Mouse (Mus musculus): ENCODE measurements around the gene H2-Ob. TPM values are rescaled to one million over a fixed set of nuclear protein-coding genes. Genes with fewer than 3 reads are reported as not detected.

The H2-Ob gene
- polyA plus RNA-seq, 1 experiment, result 0.55 TPM

DNA sequence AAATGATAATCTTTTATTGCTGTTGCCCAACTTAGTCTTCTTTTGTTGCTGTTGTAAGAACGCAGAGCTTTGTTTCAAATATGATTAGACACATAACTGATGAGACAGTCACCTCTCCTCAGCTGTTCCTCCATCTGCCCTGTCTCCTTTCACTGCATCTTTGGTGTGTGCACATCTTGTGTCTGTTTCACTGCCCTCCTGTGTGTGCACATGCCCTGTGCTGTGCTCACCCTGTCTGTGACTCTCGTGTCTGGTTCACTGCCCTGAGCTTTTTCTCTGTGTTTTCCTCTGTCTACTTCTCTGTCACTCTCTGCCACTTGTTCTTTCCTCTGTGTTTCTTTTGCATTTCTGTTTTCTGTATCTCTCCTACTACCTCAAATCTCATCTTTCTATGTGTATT lies 31.5 kb downstream of the H2-Ob start:
- H3K27ac ChIP-seq (replicated peaks; ENCODE audit: low read depth, low read length), result no peak overlapping the region
- no peaks in the 10 kb centered on the region for H3K4me1 ChIP-seq (ENCODE audit: control insufficient read depth, insufficient read depth, insufficient read length, low read length)
- no peak overlapping the region for H3K4me3 ChIP-seq (ENCODE audit: insufficient read depth, low read depth, low read length)

DNA sequence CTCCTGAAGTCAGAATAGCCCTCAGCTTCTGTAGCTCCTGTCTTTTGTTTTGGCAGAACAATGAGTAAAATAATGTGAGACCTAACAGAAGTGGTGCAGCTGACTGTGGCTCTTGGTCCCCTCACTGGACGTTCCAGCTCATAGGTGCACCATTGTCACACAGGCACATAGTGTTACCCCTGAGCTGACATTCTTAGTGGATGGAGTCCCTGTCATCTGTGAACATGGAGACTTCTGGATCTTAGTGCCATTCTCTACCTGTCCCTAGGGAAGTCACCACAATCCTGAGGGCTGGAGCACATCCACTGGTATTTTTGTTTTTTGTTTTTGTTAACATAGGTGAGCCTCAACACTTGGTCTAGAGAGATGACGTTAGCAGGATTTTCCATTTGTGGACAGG lies 32.2 kb downstream of the H2-Ob start:
- no peak overlapping the region for H3K4me3 ChIP-seq (ENCODE audit: insufficient read depth, low read depth, low read length)
- H3K27ac ChIP-seq (replicated peaks; ENCODE audit: low read depth, low read length), result no peak overlapping the region
- no peaks in the 10 kb centered on the region for H3K4me1 ChIP-seq (ENCODE audit: control insufficient read depth, insufficient read depth, insufficient read length, low read length)

DNA sequence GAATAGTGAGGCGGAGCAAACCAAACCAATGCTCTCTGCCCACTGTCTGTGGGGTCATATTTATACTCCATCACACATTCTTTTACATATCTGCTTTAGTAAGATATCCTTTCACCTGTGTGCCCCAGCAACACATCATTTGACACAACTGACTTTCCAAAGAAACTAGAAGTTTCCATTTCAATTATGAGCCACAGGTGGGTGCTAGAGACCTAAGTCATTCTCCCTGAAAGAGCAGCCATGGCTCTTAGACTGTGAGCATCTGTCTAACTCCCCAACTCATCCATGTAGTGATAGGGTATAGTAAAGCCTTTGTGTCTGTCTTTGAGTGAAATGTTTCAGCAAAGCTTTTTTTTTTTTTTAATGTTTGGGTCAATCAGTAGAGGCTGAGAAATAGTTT lies 33.4 kb downstream of the H2-Ob start:
- Histone ChIP-seq H3K27ac (replicated peaks; ENCODE audit: low read depth, low read length) (no peak overlapping the region), H3K4me3 (ENCODE audit: insufficient read depth, low read depth, low read length) (no peak overlapping the region), H3K4me1 (ENCODE audit: control insufficient read depth, insufficient read depth, insufficient read length, low read length) (no peaks in the 10 kb centered on the region)

DNA sequence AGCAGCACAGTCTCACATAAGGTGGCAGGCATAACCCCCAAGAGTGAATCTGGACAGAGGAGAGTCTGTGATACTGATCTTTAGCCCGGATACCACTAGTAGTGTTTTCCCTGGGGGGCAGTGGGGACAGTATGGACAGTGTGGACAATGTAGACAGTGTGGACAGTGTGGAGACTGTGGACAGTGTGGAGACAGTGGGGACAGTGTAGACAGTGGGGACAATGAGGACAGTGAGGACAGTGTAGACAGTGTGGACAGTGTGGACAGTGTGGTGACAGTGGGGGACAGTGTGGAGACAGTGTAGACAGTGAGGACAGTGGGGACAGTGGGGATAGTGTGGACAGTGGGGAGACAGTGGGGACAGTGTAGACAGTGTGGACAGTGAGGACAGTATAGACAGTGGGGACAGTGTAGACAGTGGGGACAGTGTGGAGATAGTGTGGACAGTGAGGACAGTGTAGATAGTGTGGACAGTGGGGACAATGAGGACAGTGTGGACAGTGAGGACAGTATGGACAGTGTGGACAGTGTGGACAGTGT lies 41.9 kb downstream of the H2-Ob start:
- Histone ChIP-seq H3K27ac (replicated peaks; ENCODE audit: low read depth, low read length) (no peak overlapping the region), H3K4me3 (ENCODE audit: insufficient read depth, low read depth, low read length) (no peak overlapping the region), H3K4me1 (ENCODE audit: control insufficient read depth, insufficient read depth, insufficient read length, low read length) (no peaks in the 10 kb centered on the region)

DNA sequence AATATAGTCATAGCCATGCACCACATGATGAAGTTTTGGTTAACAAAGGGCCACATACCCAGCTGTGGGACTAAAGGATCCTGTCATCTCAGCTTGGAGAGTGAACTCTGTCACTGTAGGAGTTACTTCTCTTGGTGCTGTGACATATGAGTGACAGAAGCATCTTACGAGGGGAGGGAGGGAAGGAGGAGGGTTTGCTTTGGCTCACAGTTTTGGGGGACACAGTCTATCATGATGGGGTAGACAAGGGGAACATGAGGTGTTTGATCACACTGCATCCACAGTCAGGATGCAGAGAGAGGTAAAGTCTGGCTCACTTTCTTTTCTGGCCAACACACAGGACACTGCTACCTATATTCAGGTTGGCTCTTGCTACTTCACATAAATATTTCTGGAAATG lies 43.1 kb downstream of the H2-Ob start:
- no peak overlapping the region for H3K4me3 ChIP-seq (ENCODE audit: insufficient read depth, low read depth, low read length)
- no peaks in the 10 kb centered on the region for H3K4me1 ChIP-seq (ENCODE audit: control insufficient read depth, insufficient read depth, insufficient read length, low read length)
- H3K27ac ChIP-seq (replicated peaks; ENCODE audit: low read depth, low read length), result no peak overlapping the region

DNA sequence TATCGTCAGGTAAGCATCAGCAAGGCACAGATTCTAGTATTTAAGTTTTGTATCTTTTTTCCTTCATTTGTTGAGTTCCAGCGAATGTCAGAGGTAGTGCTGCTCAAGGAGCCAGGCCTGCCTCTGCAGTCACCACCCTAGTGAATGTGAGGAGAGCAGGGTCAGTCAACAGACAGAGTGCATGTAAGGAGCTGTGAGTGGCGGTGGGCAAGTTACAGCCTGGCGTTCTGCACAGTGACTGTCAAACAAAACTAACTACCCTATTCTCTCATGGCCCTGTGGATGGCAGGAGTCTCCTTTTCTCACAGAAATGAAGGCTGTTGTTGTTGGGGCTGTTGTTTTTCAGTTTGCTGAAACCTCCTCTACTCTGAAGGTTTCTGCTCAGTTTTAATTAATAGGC lies 46.7 kb downstream of the H2-Ob start:
- H3K4me3 ChIP-seq (ENCODE audit: insufficient read depth, low read depth, low read length), result peak overlapping the region; percentile 31; the same call in 1 of the 2 replicates

DNA sequence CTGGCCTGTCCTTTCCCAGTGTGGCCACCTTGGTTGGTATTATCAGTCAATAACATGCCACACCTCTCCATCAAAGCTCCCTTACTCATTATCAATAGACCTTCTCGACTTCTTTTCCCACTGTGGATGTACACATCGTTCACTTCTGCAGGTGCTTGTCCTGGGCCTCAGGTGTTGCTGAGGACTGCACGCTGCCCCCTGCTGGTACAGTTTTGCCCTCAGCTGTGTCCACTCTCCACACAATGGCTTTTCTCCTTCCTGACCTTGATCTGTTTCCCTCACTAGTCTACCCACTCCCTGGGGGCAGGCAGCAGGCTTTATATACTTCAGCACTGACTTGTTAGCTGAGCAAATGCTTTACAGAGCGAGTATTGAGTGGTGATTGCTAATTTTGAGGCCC lies 47.1 kb downstream of the H2-Ob start:
- no peak overlapping the region for H3K27ac ChIP-seq (replicated peaks; ENCODE audit: low read depth, low read length)
- H3K4me1 ChIP-seq (ENCODE audit: control insufficient read depth, insufficient read depth, insufficient read length, low read length), result no peaks in the 10 kb centered on the region
- peak overlapping the region; percentile 31 for H3K4me3 ChIP-seq (ENCODE audit: insufficient read depth, low read depth, low read length)

More for the DNA sequence above, 46.7 kb downstream of the H2-Ob start:
- Histone ChIP-seq H3K27ac (replicated peaks; ENCODE audit: low read depth, low read length) (no peak overlapping the region), H3K4me1 (ENCODE audit: control insufficient read depth, insufficient read depth, insufficient read length, low read length) (no peaks in the 10 kb centered on the region)

DNA sequence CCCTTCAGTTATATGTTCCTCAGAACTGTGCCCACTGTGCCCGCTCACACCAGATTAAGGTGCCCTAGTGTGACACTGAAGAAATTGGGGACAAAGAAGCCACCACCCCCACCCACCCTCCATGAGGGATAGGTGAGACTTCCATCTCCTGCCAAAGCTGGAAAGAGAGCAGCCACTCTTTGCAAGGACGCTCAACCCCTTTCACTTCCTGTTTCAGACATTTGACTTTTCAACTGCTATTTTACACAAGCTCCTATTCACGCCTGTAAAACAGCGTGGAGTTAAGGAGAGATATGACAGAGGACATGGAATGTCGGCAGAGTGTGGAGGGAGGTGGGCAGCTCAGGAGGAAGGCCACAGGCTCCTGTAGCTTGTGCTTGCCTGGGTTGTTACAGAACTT lies 47.8 kb downstream of the H2-Ob start:
- peak overlapping the region; percentile 40 for H3K4me3 ChIP-seq (ENCODE audit: insufficient read depth, low read depth, low read length)
- peak overlapping the region; percentile 63; the same call in 1 of the 2 replicates for H3K27ac ChIP-seq (replicated peaks; ENCODE audit: low read depth, low read length)
- no peaks in the 10 kb centered on the region for H3K4me1 ChIP-seq (ENCODE audit: control insufficient read depth, insufficient read depth, insufficient read length, low read length)

DNA sequence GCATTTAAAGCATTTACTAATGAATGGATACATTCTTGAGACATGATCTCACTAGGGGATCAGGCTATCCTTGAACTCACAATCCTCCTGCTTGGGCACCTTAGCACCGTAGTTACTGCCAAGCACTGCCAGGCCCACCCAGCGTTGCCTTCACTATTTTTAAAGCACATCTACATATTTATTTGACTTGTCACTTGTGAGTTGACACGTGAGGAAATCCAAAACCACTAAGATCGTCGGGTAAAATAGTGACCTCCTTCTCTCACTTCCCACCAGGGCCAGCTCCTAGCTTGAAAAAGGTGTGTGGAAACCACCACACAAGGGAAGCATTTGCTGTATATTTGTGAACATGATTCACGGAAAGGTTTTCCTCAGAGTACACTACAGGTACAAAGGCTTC lies 48.3 kb downstream of the H2-Ob start:
- Histone ChIP-seq H3K4me3 (ENCODE audit: insufficient read depth, low read depth, low read length) (peak overlapping the region; percentile 44), H3K27ac (replicated peaks; ENCODE audit: low read depth, low read length) (0 out of 2 replicates have a peak overlapping the region, but pooled peaks have one; percentile 1), H3K4me1 (ENCODE audit: control insufficient read depth, insufficient read depth, insufficient read length, low read length) (no peaks in the 10 kb centered on the region)

DNA sequence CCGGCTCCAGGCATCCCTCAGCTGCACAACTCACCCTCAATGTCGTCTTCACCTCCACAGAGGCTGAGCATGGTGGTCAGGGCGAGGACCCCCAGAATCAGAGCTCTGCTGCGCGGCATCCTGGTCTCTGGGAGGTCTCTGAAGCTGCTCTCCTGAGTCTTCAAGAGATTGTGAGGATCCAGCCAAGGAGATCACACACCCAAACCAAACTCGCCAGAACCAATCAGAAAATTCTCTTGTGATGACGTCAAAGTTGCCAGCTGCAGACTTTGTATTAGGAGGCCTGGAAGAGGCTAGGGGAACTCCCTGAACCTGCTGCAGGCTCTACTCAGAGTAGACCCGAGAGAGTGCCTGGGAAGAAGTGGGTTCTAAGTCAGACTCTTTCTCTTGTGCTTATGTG lies 48.9 kb downstream of the H2-Ob start, which contains the start of gene H2-Aa:
H2-Aa (minus strand) TSS at position 176 of the 400 bp plus-strand sequence.
- peak within 1 kb of the TSS; percentile 44 for H3K4me3 ChIP-seq (ENCODE audit: insufficient read depth, low read depth, low read length)
- H3K4me1 ChIP-seq (ENCODE audit: control insufficient read depth, insufficient read depth, insufficient read length, low read length), result no peaks in the 10 kb centered on the region
- peak within 1 kb of the TSS; percentile 63; the same call in 1 of the 2 replicates for H3K27ac ChIP-seq (replicated peaks; ENCODE audit: low read depth, low read length)

DNA sequence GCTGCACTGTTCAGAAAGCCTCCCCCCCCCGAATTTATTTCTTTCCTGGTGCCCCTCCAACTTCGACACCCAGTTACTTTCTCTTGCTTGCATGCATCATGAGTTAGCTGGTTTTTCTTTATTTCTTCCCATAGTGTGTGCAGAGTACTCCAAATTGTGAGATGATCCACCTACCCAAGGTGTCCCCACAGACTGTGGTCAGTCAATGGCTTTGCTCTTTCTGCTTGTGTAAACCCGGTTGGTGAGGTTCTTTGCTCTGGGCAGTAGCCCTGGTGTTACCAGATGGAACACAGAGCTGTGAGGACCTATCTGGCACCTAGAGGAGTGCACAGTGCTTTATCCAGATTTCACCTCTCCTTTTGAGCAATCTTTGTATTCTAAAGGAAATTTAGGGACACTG lies 49.4 kb downstream of the H2-Ob start:
- no peak overlapping the region for H3K27ac ChIP-seq (replicated peaks; ENCODE audit: low read depth, low read length)
- H3K4me3 ChIP-seq (ENCODE audit: insufficient read depth, low read depth, low read length), result no peak overlapping the region
- no peaks in the 10 kb centered on the region for H3K4me1 ChIP-seq (ENCODE audit: control insufficient read depth, insufficient read depth, insufficient read length, low read length)

DNA sequence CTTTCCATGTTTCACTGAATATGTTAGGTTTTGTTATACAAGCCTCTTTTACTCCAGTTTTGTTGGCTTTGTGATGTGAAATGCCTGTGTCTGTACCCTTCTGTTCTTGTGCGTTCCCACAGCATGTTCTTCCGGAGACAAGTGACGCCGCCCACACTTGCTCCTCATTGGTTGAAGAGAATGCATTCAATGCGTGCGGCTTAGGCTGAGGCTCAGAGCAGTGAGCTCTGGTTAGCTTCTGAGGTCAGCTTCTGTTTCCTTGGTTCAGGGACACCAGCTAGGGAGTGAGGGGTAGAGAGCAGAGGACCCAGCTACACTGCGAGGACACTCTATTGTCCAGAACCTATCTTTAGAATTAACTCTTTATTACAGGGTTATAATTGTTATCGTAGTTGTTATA lies 52.9 kb downstream of the H2-Ob start:
- H3K4me3 ChIP-seq (ENCODE audit: insufficient read depth, low read depth, low read length), result no peak overlapping the region
- H3K27ac ChIP-seq (replicated peaks; ENCODE audit: low read depth, low read length), result no peak overlapping the region
- H3K4me1 ChIP-seq (ENCODE audit: control insufficient read depth, insufficient read depth, insufficient read length, low read length), result no peaks in the 10 kb centered on the region

DNA sequence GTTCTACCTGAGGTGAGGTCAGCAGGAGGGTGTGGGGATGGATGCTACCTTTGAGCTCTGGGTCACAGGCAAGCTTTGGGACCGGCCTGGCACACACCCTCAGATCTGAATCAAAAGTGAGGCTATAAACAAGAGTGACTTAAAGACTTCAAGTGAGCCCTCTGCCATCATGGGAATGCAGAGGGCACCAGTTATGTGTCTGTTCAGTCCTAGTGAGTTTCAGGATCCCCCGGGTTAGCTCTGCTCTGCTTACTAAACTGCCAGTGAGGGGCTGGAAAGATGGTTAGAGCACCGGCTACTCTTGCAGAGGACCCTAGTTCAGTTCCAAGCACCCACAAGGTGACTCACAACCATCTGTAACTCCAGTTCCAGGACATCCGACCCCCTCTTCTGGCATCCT lies 53.9 kb downstream of the H2-Ob start:
- Histone ChIP-seq H3K4me3 (ENCODE audit: insufficient read depth, low read depth, low read length) (no peak overlapping the region), H3K27ac (replicated peaks; ENCODE audit: low read depth, low read length) (no peak overlapping the region), H3K4me1 (ENCODE audit: control insufficient read depth, insufficient read depth, insufficient read length, low read length) (no peaks in the 10 kb centered on the region)

DNA sequence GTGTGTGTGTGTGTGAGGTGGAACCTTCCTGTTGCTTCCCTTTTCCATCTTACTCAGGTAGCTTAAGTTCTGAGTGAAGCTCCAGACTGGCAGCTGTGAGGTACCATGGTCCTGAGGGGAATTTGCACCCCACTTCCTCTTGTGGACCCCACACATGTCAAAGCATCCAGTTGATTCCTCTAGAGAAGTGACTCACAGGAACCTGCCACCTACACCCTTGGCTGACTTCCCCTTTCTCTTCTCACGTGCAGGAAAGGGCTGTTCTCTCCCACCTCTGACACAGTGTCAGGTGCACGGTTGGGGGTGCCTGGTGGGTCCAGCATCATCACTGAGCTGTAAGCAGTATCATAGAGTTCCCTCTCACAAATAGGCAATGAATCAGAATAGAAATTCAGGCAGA lies 54.8 kb downstream of the H2-Ob start:
- 0 out of 2 replicates have a peak overlapping the region, but pooled peaks have one; percentile 24 for H3K27ac ChIP-seq (replicated peaks; ENCODE audit: low read depth, low read length)
- H3K4me1 ChIP-seq (ENCODE audit: control insufficient read depth, insufficient read depth, insufficient read length, low read length), result no peaks in the 10 kb centered on the region
- no peak overlapping the region for H3K4me3 ChIP-seq (ENCODE audit: insufficient read depth, low read depth, low read length)

DNA sequence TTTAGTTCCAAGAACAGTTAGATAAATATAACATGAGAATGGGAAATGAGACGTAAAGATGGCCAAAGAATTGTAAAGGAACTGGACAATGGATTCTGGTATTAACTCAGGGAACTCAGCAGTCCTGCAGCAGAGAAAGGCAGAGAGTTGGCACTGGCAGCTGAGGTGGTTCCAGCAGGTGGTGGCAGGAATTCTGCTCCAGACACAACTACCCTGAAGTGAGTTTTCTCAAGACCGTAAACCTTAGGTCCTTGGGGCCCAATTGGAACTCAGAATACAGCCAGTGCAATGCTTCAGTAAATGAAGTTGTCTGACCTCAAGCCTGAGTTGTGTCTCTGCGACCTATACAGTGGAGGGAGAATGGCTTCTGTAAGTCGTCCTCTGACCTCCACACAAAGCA lies 55.5 kb downstream of the H2-Ob start:
- H3K4me1 ChIP-seq (ENCODE audit: control insufficient read depth, insufficient read depth, insufficient read length, low read length), result no peaks in the 10 kb centered on the region
- H3K4me3 ChIP-seq (ENCODE audit: insufficient read depth, low read depth, low read length), result no peak overlapping the region
- H3K27ac ChIP-seq (replicated peaks; ENCODE audit: low read depth, low read length), result no peak overlapping the region

DNA sequence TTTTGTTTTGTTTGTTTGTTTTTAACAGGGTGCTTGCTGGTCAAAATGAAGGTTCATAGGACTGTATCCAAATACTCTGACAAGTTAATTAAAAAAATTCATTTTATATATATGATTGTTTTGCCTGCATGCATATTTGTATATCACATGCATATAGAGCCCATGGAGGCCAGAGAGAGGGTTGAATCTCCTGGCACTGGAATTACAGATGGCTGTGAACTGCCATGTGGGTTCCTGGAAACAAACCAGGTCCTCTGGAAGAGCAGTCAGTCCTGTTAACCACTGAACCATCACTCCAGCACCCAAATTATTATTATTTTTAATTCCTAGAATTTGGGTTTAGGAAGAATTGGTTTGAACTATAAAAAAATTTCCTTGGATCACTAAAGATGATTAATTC lies 56.6 kb downstream of the H2-Ob start:
- H3K27ac ChIP-seq (replicated peaks; ENCODE audit: low read depth, low read length), result no peak overlapping the region
- no peaks in the 10 kb centered on the region for H3K4me1 ChIP-seq (ENCODE audit: control insufficient read depth, insufficient read depth, insufficient read length, low read length)
- no peak overlapping the region for H3K4me3 ChIP-seq (ENCODE audit: insufficient read depth, low read depth, low read length)
